Mouse (Mus musculus) left cerebral cortex, postnatal 10 days (tissue): ENCODE results near the gene Glyctk. TPM values are rescaled to one million over a fixed set of nuclear protein-coding genes. Genes with fewer than 3 reads are reported as not detected.

Experiments
- DNase-seq, 2 experiments: peaks; one replicate each; pipeline ENCODE4 v3.0.0; 2021 to 2022; ENCODE audit warnings: low spot score in 2 of 2, mixed read lengths in 1 of 2; ENCODE audit errors: extremely low spot score in 1 of 2
- intact Hi-C: fragments of 180-260 bp; cut with DNase I; formaldehyde crosslinking; loops from one replicate; pipeline ENCODE4 v1.15.1; 2025
- total RNA-seq, 2 experiments: library from RNA; stranded (reverse); gene quantifications; 2 replicates each; pipeline ENCODE4 v1.2.3; 2021

The Glyctk gene
- 1 to 10 TPM; 4.1 to 7.4 TPM for total RNA-seq

GRCm38 (mm10) chr9:106158037-106158491 is at the start of gene Glyctk:
Glyctk (minus strand) TSS chr9:106158138.
- intact Hi-C loops = no loop called here
- DNase-seq = no peak

- intact Hi-C loops = no loop called here
- no peak for DNase-seq
Measured at GRCm38 (mm10) chr9:106206515-106206914, 48.6 kb upstream of the Glyctk start.

- no peak for DNase-seq
- intact Hi-C loops = no loop called here
Measured at GRCm38 (mm10) chr9:106205713-106206290, 47.9 kb upstream of the Glyctk start.

- intact Hi-C loops = no loop called here
- peak in 1 of 2 experiments; percentile 50 for DNase-seq
Measured at GRCm38 (mm10) chr9:106203990-106204851, 46.3 kb upstream of the Glyctk start.

GRCm38 (mm10) chr9:106202819-106203636 is 45.1 kb upstream of the Glyctk start, which contains the start of gene Twf2:
Twf2 (plus strand) TSS chr9:106203108.
- DNase-seq = peak; percentile 78 to 94
- intact Hi-C loops = no loop called here

- DNase-seq = no peak
- intact Hi-C loops = no loop called here
Measured at GRCm38 (mm10) chr9:106201895-106202294, 44.0 kb upstream of the Glyctk start.

- intact Hi-C loops = no loop called here
Measured at GRCm38 (mm10) chr9:106199535-106200272, 41.8 kb upstream of the Glyctk start, which contains the start of gene Ppm1m. Ppm1m (minus strand) TSS chr9:106199746.

GRCm38 (mm10) chr9:106198962-106199458 is 41.1 kb upstream of the Glyctk start:
- DNase-seq = peak in 1 of 2 experiments; percentile 88
- intact Hi-C loops = no loop called here

More at GRCm38 (mm10) chr9:106199535-106200272, 41.8 kb upstream of the Glyctk start, which contains the start of gene Ppm1m:
- DNase-seq = no peak

- intact Hi-C loops = no loop called here
- DNase-seq = no peak
Measured at GRCm38 (mm10) chr9:106197732-106198131, 39.8 kb upstream of the Glyctk start.

- DNase-seq = no peak
- intact Hi-C loops = no loop called here
Measured at GRCm38 (mm10) chr9:106197081-106197713, 39.3 kb upstream of the Glyctk start.

- DNase-seq = no peak
- intact Hi-C loops = no loop called here
Measured at GRCm38 (mm10) chr9:106195693-106196092, 37.8 kb upstream of the Glyctk start.

GRCm38 (mm10) chr9:106193930-106194807 is 36.2 kb upstream of the Glyctk start:
- no peak for DNase-seq
- intact Hi-C loops = no loop called here

GRCm38 (mm10) chr9:106192998-106193397 is 35.1 kb upstream of the Glyctk start:
- DNase-seq = no peak
- intact Hi-C loops = no loop called here

- no peak for DNase-seq
- intact Hi-C loops = no loop called here
Measured at GRCm38 (mm10) chr9:106192024-106192423, 34.1 kb upstream of the Glyctk start.

GRCm38 (mm10) chr9:106191355-106191754 is 33.4 kb upstream of the Glyctk start:
- no peak for DNase-seq
- intact Hi-C loops = no loop called here

GRCm38 (mm10) chr9:106183996-106184395 is 26.1 kb upstream of the Glyctk start:
- intact Hi-C loops = no loop called here
- DNase-seq = no peak

GRCm38 (mm10) chr9:106182146-106182545 is 24.2 kb upstream of the Glyctk start:
- intact Hi-C loops = no loop called here
- DNase-seq = no peak
